Mouse (Mus musculus) monocyte, adult 5-6 weeks (primary cell): ENCODE results near the gene Steap3. TPM values are rescaled to one million over a fixed set of nuclear protein-coding genes. Genes with fewer than 3 reads are reported as not detected.
"Not testable (repeated sequence)": the region's sequence is repeated elsewhere in the genome, so short reads cannot be mapped to it uniquely, and the experiment has no call there.

ENCODE experiments used
- ATAC-seq: fragments of 153-309, 156-312 bp; replicated peaks from 2 replicates; pipeline ENCODE4 v1.8.0; 2017; ENCODE audit warnings: mild to moderate bottlenecking; ENCODE audit not compliant: low TSS enrichment, insufficient number of reproducible peaks, severe bottlenecking, poor library complexity, low FRiP score
- total RNA-seq: library from RNA; stranded (forward); fragments of 200-1000, 200-491, 200-594 nt; gene quantifications from 3 replicates; pipeline ENCODE4 v1.2.3, GENCODE M21; 2017

Gene Steap3
- total RNA-seq, result 1.0 to 5.1 TPM (median 3.0 TPM) in 3 replicates

GRCm38 (mm10) chr1:120272605-120273004 is at the start of gene Steap3:
Gene Steap3, minus strand, starts transcription at chr1:120272705.
- ATAC-seq, result no peak

- ATAC-seq, result no peak
Measured at GRCm38 (mm10) chr1:120321270-120322021, 48.9 kb upstream of the Steap3 start.

GRCm38 (mm10) chr1:120305801-120306200 is 33.3 kb upstream of the Steap3 start:
- no peak for ATAC-seq

GRCm38 (mm10) chr1:120296936-120297335 is 24.4 kb upstream of the Steap3 start:
- no peak for ATAC-seq

GRCm38 (mm10) chr1:120293803-120294202 is 21.3 kb upstream of the Steap3 start:
- ATAC-seq, result peak; percentile 53; the same call in 1 of the 2 replicates

GRCm38 (mm10) chr1:120291709-120292108 is 19.2 kb upstream of the Steap3 start:
- ATAC-seq, result no peak

- no peak for ATAC-seq
Measured at GRCm38 (mm10) chr1:120289843-120290242, 17.3 kb upstream of the Steap3 start.

GRCm38 (mm10) chr1:120287679-120288078 is 15.2 kb upstream of the Steap3 start:
- ATAC-seq, result no peak

- not testable (repeated sequence) for ATAC-seq
Measured at GRCm38 (mm10) chr1:120276058-120276457, 3.6 kb upstream of the Steap3 start.

- no peak for ATAC-seq
Measured at GRCm38 (mm10) chr1:120275224-120275623, 2.7 kb upstream of the Steap3 start.

- no peak for ATAC-seq
Measured at GRCm38 (mm10) chr1:120270882-120271281, 1.6 kb downstream of the Steap3 start.

- no peak for ATAC-seq
Measured at GRCm38 (mm10) chr1:120270115-120270514, 2.4 kb downstream of the Steap3 start.

- ATAC-seq, result no peak
Measured at GRCm38 (mm10) chr1:120267631-120268030, 4.9 kb downstream of the Steap3 start.

GRCm38 (mm10) chr1:120266460-120266859 is 6.0 kb downstream of the Steap3 start:
- no peak for ATAC-seq

GRCm38 (mm10) chr1:120264861-120265686 is 7.4 kb downstream of the Steap3 start:
- ATAC-seq, result peak; percentile 87

GRCm38 (mm10) chr1:120263226-120263625 is 9.3 kb downstream of the Steap3 start:
- no peak for ATAC-seq

GRCm38 (mm10) chr1:120261166-120261565 is 11.3 kb downstream of the Steap3 start:
- no peak for ATAC-seq

GRCm38 (mm10) chr1:120259249-120259648 is 13.3 kb downstream of the Steap3 start:
- no peak for ATAC-seq

- ATAC-seq, result no peak
Measured at GRCm38 (mm10) chr1:120258744-120259143, 13.8 kb downstream of the Steap3 start.

GRCm38 (mm10) chr1:120258245-120258644 is 14.3 kb downstream of the Steap3 start:
- ATAC-seq, result no peak
